Mouse (Mus musculus): ENCODE data around the gene Mapkapk3. TPM values are rescaled to one million over a fixed set of nuclear protein-coding genes. Genes with fewer than 3 reads are reported as not detected.

Mapkapk3 gene
- total RNA-seq, 2 experiments from 2014 or later: 2.2 to 2.3 TPM

DNA sequence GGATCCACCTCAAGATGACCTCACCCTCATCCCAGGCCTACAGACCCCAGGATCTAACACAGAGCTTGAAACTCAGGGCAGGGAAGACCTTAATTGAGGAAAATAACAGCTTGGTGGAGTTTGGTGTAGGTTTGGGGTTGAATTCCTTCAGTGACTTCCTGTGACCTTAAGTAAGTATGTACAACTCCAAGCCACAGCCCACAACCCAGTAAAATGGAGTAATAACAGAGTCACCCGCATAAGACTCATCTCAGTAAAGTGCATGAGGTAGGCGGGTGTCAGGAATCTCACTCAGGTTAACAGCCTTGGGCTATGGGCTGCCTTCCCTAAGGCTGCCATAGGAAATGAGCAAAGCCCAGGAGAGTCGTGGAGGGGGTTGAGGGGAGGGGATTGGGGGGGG, 24.9 kb downstream of the Mapkapk3 start:
- no peak for DNase-seq (ENCODE audit: low spot score in 2 of 2)
- TF ChIP-seq CTCF (conservative IDR thresholded peaks at IDR 0.05): no peak
- H3K4me3 ChIP-seq: no peak overlapping the region
- H3K27ac ChIP-seq: no peak overlapping the region

DNA sequence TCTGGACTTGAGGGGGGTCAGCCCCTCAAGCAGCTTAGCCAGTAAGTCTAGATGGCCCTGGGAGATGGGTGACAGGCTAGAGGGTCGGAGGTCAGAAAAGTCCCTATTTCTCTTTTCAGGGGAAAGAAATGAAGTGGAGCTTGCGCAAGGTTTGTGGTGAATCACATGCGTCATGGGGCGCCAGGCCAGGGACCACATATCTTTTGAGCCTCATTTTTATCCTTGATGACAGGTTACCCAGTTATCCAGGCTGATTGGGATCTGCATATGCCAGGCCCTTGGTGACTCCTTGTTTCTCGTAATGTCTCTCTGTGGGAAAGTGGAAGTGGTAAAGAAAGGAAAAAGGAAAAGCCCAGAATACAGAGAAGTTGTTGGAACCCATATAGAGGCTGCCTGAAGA, 25.8 kb downstream of the Mapkapk3 start:
- H3K4me3 ChIP-seq: no peak overlapping the region
- no peak for TF ChIP-seq CTCF (conservative IDR thresholded peaks at IDR 0.05)
- no peak overlapping the region for H3K27ac ChIP-seq
- no peak for DNase-seq (ENCODE audit: low spot score in 2 of 2)

DNA sequence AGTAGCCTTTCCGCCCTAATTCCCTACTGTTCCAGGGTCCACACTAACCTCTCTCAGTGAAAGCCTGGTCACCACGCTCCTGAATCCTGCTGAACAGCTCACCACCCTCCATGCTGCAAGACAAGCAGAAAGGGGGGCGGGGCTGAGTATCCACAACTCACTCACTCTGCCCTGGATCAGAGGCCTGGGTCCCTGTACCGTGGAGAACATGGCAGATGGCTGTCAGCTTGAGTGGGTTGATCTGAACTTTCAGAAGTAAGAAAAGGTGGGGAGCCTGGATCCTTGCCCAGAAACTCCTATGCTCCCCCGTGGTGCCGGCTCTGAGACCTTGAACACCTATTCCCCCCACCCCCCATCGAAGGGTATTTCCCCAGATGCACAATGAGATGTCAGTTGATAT, 27.3 kb downstream of the Mapkapk3 start:
- no peak for TF ChIP-seq CTCF (conservative IDR thresholded peaks at IDR 0.05)
- Histone ChIP-seq H3K4me3 (no peak overlapping the region), H3K27ac (no peak overlapping the region)
- DNase-seq (ENCODE audit: low spot score in 2 of 2): no peak

DNA sequence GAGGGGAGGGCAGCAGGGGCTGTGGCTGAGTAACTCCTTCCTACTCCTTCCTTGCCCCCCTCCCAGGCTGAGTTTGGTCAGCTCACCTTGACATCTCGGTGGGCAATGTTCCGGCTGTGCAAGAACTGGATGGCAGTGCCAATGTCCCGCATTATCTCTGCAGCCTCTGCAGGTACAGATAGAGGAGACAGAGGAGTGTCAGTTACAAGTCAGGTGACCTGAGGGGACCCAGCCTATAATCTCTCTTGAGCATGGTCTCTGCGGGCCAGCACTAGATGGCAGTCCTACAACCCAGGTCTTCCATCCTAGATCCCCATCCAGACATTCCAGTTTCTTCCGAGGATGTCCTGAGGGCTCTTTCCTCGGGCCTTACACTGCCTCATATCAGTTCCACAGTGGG, 27.9 kb downstream of the Mapkapk3 start:
- no peak for DNase-seq (ENCODE audit: low spot score in 2 of 2)
- no peak overlapping the region for H3K27ac ChIP-seq
- no peak overlapping the region for H3K4me3 ChIP-seq
- 0 out of 2 replicates have a peak, but pooled peaks have one; percentile 5 for TF ChIP-seq CTCF (conservative IDR thresholded peaks at IDR 0.05)

DNA sequence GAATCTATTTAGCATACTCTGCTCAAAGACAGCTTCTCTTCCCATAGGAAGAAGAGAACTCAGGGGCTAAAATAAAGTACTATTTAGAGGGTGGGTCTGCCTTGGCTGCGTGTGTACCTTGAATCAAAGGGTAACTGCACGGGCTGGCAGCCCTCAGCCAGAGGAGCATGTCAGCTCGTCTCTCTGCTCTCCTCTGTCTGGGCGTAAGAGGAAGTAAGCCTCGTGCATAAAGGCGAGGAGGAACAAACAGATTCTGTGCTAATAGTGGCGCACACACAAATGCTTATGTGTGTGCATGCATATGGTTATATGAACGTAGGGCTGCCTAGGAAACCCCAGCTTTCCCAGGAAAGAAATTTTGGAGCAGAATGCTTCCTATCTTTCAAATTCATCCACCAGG, 28.8 kb downstream of the Mapkapk3 start:
- H3K27ac ChIP-seq: peak overlapping the region; percentile 76
- H3K4me3 ChIP-seq: no peak overlapping the region
- DNase-seq (ENCODE audit: low spot score in 2 of 2): no peak
- no peak for TF ChIP-seq CTCF (conservative IDR thresholded peaks at IDR 0.05)

DNA sequence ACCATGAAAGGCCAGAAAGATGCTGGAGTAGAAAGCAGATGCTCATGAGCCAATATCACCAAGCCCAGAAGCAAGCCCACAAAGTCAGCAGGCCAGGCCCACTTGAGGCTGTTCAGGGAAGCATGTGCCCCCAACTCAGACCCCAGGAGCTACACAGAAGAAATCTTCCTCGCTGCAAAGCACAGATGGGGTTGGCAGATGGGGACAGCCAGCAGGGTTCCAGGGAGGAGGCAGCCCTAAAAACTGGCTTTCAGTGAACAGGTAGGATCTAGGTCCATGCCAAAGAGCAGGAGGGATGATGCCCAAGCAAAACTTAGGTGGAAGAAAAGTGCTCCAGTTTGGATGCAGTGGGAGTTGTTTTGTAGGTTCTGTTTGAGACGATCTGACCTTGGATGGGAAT, 29.2 kb downstream of the Mapkapk3 start:
- no peak for DNase-seq (ENCODE audit: low spot score in 2 of 2)
- no peak overlapping the region for H3K4me3 ChIP-seq
- no peak for TF ChIP-seq CTCF (conservative IDR thresholded peaks at IDR 0.05)
- H3K27ac ChIP-seq: peak overlapping the region; percentile 76

DNA sequence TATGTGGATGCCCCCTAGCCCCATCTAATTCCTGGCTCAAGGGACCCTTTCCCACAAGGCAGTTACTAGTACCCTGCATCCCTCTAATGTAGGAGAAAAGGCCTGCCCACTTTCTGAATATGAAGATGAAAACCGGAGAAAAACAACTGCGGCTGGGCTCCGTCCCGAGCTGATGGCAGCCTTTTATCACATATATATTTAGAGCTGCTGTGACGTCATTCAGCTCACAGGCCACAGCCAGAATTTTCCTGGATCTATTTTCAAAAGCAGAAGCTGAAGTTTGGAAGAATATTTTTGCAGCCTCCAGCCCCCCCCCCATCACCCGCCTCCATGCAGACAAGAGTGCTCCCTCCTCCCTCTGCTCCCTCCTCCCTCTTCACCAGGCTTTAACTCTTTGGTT, 30.1 kb downstream of the Mapkapk3 start:
- peak overlapping the region; percentile 84 for H3K27ac ChIP-seq
- no peak for TF ChIP-seq CTCF (conservative IDR thresholded peaks at IDR 0.05)
- no peak overlapping the region for H3K4me3 ChIP-seq
- peak; percentile 48 to 77 for DNase-seq (ENCODE audit: low spot score in 2 of 2)

DNA sequence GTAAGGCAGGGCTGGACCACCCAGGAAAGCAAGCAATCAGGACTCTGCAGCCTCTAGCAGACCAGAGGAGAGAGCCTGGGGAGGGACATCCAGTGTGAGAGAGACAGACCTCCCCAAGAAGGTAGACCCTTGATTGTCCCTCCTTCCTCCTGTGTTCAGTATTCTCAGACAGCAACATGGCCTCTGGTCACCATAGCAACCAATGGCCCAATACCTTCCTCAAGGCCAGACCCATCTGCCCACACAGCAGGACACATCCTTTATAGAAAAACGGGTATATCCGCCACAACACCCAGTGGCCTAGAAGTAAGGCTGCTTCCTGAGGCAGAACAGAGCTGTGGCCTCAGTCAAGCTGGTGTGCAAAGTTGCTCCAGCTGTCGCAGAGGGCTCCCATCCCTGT, 34.1 kb downstream of the Mapkapk3 start:
- TF ChIP-seq CTCF (conservative IDR thresholded peaks at IDR 0.05): no peak
- no peak for DNase-seq (ENCODE audit: low spot score in 2 of 2)
- Histone ChIP-seq H3K4me3 (no peak overlapping the region), H3K27ac (peak overlapping the region; percentile 64; the same call in 1 of the 2 replicates)

DNA sequence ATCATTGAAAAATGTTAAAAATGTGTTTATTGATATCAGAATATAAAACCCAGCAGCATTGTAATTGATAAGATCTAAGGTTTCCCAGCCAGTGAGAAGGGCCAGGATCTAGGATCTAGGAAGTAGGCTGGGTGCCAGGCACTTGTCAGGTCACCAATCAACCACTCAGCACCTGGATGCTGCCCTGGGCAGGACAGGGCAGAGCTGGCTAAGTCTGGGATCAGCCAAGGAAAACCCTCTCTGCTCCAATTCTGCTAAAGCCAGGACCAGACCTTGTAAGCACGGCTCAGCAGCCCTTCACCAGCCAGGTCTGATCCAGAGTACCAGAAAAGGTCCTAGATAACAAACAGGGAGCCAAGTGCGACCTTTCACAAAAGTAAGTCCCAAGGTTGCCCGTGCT, 34.8 kb downstream of the Mapkapk3 start:
- no peak for DNase-seq (ENCODE audit: low spot score in 2 of 2)
- no peak for TF ChIP-seq CTCF (conservative IDR thresholded peaks at IDR 0.05)

DNA sequence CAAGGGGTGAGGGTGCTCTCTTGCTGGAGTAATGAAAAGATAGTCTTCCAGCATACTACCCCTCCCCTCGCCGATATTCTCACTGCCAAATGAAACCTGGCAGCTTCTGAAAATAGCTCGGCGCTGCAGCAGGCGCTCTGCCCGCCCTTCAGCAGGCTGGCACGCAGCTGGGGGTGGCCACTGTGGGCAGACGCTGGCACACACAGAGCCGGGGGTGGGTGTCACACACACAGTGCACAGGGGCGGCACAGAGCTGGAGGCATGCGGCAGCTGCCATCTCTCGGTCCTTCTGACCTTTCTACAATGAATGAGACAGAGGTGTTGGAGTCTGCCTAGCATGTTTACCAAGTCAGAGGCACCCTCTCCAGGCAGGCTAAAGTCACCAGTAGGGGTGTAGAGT, 35.2 kb downstream of the Mapkapk3 start:
- no peak; the same call in none of the 2 replicates for TF ChIP-seq CTCF (conservative IDR thresholded peaks at IDR 0.05)
- Histone ChIP-seq H3K27ac (peak overlapping the region; percentile 64), H3K4me3 (peak overlapping the region; percentile 32)
- peak; percentile 82 to 85 for DNase-seq (ENCODE audit: low spot score in 2 of 2)

More for the DNA sequence above, 34.8 kb downstream of the Mapkapk3 start:
- Histone ChIP-seq H3K27ac (peak overlapping the region; percentile 64), H3K4me3 (peak overlapping the region; percentile 32; the same call in 1 of the 2 replicates)

DNA sequence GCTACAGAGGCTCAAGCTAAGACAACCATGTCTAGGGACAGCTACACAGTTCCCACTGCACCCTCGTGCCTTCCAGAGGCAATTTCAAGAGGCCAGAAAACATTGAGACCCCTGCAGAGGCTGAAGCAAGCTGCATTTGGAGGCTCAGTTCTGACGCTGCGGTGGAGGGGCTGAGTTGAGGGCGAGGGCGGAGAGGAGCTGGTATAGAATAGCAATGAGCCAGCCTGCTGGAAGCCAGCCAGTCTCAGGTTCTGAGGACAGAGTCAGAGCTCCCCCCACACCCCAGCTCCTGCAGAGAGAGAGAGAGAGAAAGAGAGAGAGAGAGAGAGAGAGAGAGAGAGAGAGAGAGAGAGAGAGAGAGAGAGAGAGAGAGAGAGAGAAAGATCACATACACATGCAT, 37.5 kb downstream of the Mapkapk3 start:
- Histone ChIP-seq H3K4me3 (no peak overlapping the region), H3K27ac (peak overlapping the region; percentile 72)
- TF ChIP-seq CTCF (conservative IDR thresholded peaks at IDR 0.05): no peak
- DNase-seq (ENCODE audit: low spot score in 2 of 2): peak in 1 of 2 experiments; percentile 37

DNA sequence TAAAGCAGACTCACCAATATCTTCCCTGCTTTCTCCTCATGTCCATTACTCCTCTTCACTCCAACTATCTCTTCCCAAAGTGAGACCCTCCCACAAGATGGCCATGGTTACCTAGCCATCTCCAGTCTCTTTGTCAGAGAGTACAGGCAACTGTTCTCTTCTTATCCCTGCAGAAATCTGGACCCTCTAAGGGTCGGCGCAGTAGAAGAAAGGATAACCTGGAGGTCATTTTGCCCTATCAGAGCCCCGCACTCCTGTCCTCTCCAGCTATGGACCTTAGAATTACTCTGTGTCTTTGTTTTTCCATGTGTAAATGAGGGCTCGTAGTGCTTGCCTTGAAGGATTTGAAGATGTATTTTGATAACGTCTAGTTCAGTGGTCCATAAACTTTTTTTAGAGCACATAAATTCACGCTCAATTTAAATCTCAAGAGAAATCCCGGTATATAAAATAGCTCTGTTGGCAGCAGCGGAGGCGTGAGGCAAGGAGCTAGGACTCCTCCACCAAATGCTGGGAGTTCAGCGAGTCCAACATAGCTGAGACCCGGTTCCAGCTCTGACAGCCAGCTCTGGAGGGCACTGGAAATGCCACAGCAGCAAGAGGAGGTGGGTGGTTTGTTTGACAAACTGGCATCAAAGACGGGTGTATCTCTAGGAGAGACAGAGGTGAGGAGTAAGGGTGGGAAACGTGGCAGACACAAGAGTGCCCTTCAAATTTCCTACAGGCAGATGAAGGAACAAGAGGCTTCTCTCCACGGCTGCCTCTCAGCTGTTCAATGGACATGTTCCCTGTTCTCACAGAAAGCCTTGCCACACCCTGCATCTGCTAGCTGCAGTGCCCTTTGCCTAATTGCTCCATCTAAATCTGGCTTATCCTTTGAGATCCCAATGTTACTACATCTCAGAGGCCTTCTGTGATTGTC, 39.0 kb downstream of the Mapkapk3 start:
- Histone ChIP-seq H3K4me3 (no peak overlapping the region), H3K27ac (peak overlapping the region; percentile 5; the same call in 1 of the 2 replicates)
- DNase-seq (ENCODE audit: low spot score in 2 of 2): no peak
- no peak for TF ChIP-seq CTCF (conservative IDR thresholded peaks at IDR 0.05)

DNA sequence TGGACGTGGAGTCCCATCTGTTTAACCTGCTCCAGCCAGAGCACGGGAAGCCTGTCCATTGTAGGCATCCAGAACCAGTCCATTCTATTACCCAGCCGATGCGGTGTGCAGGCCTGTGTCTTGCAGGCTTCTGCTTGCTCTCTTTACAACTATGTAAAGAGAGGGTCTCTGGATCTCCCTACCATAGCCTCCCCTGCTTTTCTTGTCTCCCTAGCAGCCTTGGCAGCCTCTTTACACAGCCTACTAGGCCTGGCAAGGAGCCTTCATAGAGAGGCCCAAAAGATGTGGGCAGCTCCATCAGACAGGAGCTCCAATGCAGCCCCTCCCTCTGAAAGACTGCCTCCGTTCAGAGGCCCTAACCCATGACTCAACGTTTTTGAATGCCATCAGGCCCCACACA, 40.5 kb downstream of the Mapkapk3 start:
- DNase-seq (ENCODE audit: low spot score in 2 of 2): peak in 1 of 2 experiments; percentile 42

DNA sequence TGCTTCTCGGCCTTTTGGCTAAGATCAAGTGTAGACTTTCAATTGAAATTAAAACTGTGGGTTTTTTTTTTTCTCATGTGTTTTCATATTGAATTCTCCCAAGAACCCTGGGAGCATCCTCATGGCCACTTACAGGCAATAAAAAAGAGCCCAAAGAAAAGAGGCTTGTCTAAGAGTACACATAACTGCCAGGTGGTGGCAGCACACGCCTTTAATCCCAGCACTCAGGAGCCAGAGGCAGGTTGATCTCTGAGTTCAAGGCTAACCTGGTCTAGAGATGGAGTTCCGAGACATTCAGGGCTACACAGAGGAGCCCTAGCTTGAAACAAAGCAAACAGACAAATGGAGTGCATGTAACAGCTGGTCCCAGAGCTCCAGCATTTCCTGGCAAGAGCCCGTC, 43.5 kb downstream of the Mapkapk3 start:
- Histone ChIP-seq H3K4me3 (no peak overlapping the region), H3K27ac (no peak overlapping the region)
- peak; percentile 77 for TF ChIP-seq CTCF (conservative IDR thresholded peaks at IDR 0.05)
- no peak for DNase-seq (ENCODE audit: low spot score in 2 of 2)

More for the DNA sequence above, 40.5 kb downstream of the Mapkapk3 start:
- Histone ChIP-seq H3K27ac (no peak overlapping the region; the same call in 1 of the 2 replicates), H3K4me3 (no peak overlapping the region)
- no peak for TF ChIP-seq CTCF (conservative IDR thresholded peaks at IDR 0.05)
